Mouse (Mus musculus) telencephalon, adult 2 months (tissue): Measurements from ENCODE around the gene Klhl29.
A peak's percentile ranks its signal among the peaks of the same experiment; 100 is the strongest.

Source experiments
- DNase-seq: peaks from one replicate; pipeline ENCODE4 v3.0.0-alpha.2; 2011; ENCODE audit warnings: low read depth, low spot score

Klhl29 gene

DNA sequence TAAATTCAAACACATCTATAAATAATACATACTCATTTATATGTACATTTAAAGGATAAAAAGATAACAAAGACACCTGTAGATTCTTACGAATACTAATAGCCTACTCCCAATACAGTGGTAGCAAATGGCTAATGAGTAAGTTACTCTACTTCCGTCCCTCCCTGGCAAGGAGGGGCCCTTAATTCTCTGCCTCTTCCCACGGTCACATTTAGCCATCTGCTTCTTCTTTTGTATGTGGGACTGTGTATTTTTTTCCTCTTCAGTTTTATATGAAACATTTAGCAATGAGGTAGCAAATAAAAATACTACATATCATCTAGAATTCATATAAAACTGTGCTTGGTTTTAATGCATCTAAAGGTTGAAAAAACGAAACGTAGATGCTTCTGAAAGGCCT is 73.6 kb downstream of the Klhl29 start:
- peak; percentile 47 for DNase-seq

DNA sequence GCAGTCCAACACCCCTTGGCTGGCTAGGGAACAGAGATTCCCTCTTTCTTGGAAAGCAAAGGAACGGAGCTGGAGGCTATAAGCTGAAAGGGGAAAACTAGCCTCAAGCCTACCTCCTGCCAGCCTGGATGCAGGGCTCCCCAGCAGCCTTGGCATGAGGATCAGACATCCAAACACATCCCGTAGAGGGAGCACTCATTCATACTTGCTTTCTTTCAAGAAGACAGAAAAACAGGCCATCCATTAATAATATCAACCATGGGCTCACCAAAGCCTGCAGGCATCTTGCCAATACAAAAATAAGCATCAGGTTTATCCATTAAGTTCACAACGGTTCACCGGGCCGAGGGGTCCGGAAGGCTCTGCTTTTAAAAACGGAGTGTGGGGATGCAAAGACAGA is 79.1 kb downstream of the Klhl29 start:
- no peak for DNase-seq

DNA sequence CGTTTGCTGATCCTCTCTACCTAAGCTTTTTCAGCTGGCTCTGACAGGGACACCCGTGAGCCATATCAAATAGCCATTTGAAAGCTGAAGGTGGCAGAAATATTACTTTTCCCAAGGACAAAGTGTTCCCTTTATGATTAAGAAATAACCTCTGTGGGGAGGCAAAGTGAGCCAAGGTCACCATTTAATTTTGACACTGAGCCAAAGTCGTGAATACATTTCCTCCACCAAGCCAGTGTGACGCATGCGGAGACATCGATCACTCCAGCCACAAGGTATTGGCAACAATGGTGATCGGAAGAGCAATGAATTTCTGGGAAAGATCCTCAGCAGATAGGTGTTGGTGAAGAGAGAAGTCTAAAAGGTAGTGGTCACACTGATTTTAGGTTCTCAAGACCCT is 83.2 kb downstream of the Klhl29 start:
- no peak for DNase-seq

DNA sequence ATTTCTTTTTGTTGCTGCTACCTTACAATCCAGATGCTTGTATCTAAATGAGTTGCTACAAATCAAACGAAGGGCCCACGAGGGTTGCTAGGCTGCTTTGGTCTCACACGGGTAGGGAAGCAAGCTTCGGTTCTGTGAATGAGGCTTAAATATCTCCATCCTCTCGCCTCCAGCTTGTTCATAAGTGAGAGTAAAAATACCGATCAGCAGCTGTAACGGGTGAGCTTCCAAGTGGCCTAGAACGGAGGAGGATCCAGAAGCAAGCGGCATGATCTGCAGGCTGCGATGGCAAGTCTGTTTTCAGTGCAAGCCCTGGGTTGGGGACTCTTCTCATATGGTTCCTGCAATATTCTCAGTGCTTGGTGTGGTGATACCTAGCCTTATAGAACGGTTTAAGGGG is 89.9 kb downstream of the Klhl29 start:
- peak; percentile 68 for DNase-seq

DNA sequence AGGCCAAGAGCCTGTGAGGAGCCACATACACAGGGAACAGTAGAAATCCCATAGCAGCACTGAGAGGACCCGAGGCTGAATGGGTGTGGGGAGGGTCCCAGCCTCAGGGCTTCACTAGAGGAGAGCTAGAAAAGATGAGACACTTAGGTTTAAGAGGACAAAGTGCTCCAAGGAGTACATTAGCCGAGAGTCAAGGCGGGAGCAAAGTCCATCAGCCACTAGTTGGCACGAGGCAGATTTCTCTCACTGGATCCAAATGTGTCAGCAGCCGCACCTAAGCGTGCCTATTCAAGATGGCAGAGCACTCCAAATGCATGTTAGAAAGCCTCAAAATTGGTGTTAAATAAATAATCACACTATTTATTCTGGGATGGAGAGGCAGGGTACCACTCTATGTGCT is 90.5 kb downstream of the Klhl29 start:
- DNase-seq: no peak

DNA sequence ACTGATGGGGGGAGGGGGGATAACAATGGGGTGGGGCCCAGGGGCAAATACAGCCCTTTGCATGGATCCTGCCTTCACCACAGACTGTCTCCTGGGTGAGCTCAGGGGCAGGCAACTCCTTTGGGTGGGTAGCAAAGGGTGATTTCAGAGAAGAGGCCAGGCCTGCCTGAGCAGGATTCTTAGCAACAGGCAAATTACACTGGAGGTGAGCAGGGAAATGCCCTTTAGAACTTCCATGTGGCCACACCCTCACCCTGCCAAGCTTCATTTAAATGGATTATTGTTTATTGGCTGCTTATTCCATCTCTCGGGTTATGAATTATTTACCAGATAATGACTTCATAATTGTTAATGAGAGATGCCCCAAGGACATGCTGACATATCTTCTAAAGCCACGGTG is 91.8 kb downstream of the Klhl29 start:
- no peak for DNase-seq

DNA sequence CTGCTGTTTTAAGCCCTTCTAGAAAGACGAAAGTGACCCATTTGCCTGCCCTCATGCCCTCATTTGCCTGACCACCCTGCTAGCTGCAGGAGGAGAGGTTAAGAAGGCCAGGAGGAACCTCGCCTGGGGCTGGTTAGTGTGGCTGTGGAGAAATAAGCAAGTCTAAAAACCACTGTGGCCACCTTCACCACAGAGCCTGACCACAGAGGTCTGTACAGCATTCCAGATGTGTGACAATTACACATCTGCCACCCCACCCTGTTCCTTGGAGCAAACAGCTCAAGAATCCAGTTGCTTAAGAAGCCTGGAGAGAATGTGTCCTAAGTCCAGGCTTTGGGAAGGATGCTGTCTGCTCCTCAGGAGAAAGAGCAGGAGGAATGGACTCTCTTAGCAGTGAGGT is 92.9 kb downstream of the Klhl29 start:
- DNase-seq: no peak

DNA sequence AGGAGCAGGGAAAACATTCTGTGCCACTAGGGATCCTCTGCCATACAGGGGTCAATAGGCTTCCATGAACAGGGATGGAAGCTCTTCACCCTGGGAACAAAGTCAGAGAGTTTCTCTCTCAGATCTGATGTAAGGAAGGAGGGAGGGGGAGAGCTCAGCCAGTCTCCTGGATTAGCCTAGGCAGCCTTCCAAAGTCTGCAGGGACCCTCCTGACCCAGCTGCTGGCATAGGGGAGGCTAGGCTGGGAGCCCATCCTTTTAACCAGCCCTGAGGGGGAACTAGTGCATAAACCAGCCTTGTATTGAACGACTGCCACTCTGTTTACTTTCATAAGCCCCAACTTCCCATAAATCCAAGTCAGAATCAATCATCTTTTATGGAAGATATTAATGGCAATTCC is 95.6 kb downstream of the Klhl29 start:
- DNase-seq: no peak

DNA sequence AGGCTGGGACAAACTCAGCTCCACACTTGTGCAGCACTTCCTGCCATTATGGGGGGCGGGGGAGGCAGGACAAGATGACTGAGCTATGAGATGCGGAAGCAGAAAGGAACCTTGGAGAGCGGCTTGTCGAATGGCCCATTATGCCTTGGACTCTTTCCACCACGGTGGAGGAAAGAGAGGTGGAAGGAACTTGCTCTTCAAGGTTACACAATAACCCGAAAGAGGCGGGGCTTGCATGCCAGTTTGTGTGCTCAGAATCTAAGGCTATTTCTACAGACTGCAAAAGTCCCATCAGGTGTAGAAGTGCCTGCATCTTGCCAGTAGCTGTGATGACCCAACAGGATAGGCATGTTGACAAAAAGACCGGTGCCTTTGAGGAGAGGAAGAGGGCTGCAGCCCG is 98.5 kb downstream of the Klhl29 start:
- DNase-seq: no peak

DNA sequence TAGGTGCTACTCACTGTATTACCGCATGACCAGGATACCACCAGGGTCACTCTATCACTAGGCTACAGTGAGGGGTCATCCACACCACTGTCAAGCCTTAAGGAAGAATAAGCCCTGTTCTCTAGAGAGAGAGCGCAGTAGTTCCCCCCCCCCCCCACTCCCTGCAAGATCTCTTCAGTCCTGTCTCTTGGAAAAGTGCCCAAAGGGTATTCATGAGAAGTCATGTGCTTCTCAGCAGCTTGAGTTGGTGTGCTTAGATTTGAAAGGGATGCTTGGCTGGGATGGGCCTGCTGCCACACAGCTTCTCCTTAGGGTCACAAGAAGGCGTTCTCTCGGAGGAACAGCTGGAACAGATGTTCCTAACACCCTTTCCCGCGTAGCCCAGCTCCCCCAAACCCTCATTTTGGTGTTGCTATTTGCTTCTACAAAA is 100.0 kb downstream of the Klhl29 start:
- no peak for DNase-seq

DNA sequence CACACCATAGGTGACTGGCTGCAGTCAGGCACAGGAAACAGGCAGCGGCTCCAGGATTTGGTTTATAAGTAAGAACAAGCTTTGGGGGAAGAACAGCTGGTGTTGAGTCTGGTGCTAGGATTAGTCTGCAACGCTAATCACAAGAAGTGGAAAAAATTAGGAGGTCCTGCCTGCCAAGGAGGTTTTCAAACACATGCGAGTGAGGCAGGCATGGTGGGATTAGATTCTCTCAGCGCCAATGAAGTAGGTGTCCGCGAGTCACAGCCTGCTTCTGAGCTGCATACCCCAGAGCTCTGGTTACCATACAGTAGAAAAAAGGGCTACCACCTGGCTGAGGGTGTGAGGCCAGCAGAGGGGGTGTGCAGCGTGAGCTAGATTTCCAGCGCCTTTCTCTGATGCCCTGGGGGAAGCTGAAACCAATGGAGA is 101.0 kb downstream of the Klhl29 start:
- DNase-seq: peak; percentile 70

DNA sequence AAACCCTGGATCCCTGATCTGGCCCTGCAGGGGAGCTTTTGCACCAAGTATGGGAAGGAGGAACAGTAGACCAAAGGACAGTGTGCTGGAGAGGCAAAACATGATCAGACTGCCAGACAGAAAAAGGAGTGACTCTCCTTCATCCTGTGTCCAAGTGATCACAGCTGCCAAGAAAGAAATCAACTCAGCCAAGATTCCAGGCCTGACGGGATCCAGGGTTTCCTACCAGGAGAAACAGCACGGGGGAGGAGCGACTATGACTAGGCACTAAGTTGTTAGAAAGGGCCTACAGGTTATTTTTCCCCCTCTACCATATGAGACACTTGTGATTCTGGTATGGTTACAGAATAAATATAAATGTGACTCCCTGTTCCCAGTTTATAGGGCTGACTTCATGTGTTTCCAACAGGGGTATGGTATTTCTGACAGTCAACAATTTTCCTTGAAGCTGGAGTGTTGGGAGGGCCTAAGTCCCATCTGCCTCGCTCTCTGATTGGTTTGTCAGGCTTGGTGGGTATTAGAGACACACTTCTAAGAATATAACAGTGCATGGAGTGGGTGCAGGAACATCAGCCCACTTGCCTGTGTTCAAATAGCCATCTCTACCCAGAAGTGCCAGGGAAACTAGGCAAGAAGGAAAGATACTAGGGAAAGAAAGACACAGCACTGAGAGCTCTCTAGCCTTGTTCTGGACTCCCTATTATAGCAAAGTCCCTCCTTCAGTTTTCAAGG is 102.0 kb downstream of the Klhl29 start:
- DNase-seq: peak; percentile 80

DNA sequence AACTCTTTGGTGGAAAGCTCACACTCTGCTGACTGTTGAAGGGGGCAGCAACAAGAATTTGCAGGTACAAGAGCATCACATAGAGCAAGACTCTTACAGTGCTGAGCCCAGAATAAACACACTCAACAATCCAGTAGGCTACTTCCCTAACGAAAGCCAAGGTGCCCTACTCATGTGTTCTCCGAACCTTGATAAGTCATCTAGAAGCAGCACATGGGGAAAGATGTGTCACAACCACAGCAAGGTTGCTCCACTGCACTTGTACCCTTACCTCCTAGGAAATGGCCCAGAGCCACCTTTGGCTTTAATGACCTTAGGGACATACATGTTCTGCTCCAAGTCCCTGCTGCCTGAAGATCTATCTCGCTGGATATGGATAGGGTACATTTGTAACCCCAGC is 105.0 kb downstream of the Klhl29 start:
- no peak for DNase-seq

DNA sequence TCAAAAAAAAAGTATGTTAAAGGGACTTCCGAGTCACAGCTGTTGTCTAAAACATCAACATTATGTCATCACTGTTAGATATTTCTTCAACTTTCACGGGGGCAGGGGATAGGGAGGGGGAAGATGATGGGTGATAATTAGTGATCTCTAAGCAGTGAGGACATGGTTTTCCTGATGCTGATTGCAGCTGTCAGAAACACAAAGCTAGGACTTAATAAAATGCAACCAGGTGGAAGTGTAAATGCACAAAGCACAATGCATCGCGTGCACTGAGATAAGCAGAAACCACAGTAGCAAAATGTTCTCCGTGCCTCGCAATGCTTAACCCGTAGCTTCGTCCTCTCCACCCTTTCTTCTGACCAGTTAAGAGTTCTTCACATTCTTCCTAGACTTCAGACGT is 105.5 kb downstream of the Klhl29 start:
- DNase-seq: no peak

DNA sequence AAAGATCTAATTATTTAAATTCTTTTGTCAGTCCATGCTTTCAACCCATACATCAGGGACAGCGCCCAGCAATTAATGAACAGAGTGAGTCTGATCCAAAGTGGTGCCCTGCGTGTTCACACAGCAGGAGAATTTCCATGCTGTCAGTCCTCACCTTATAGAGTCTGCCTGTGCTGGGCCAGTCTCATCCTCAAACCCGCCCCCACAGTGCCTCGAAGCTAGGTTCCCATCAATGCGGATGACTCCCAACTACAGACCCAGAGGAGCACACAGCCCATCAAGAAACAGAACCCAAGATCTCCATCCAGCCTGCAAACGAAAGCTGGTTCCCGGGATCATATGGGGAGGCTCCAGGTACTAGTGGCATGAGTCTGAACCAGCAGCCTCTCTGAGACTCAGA is 106.4 kb downstream of the Klhl29 start:
- no peak for DNase-seq

DNA sequence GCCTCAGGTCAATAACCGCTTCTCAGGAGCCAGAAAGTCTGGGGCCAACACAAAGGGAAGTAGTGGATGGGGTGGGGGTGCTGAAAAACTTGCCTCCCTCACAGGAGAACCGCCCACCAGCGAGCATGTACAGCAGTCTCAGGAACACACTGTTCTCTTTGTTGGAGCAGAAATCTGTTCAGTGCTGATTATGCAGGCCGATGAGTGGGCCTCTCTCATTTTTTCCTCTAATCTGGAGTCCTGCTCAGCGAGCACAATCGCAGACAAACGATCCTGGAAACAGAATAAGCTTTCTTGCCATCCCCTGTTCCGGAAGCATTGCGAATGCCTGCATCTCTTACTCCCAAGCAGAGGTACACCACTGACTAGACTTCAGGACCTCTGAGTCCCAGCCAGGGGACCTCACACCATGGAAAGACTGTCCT is 107.3 kb downstream of the Klhl29 start:
- DNase-seq: peak; percentile 95

DNA sequence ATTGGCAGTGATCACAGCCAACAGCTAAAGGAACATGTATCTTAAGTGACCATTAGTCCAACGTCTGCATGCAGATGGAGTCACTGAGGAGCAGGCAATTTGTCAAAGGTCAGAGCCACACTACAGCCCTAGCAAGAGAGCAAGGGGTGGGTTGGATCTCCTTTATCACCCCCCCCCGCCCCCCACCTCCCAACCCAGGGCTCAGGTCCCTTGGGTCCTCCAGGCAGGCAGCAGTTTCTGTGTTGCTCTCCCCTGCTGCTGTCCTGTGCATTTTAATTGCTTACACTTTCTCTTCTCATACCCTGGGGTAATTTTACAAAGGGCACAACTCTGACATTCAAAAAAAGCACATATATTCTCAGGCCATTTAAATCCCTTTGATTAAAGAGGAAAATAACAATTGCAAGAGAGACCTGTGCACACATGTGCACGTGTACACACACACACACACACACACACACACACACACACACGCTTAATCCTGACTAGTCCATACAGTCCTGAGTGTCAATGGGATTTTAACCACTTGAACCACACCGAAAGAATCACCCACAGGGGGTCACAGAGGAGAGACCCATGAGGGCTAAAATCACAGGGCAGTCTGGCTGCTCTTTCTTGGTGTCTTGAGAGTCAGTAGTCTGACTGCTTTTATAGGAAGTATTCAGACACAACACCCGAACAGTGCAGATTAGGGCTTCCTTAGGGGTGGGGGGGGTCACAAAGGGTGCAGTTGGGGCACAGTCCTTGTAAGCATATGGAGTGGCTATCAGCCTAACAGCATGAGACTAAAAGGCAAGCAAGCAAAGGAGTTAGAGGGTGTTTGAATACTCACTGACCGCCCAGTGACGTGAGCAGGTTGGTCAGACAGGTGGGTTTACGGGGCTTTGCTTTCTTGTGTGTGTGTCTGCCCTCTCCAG is 108.0 kb downstream of the Klhl29 start:
- DNase-seq: no peak

DNA sequence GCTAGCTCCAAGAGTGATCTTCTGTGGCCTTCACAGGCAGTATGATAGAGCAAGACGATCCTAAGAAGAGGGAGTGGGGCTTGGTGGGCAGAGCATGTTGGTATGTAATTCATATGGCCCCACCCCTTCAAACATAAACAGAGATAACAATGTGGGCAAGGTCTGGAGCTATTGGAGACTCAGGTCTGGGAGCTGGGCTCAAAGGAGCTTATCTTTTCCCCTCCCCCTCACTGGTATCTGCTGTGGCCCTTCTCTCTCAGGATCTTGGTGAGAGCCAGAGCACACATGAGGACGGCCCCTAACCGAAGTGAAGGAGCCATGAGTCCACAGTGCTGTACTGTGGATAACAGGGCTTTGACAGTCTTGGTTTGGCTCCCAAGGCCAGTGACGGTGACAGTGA is 108.7 kb downstream of the Klhl29 start:
- DNase-seq: no peak

DNA sequence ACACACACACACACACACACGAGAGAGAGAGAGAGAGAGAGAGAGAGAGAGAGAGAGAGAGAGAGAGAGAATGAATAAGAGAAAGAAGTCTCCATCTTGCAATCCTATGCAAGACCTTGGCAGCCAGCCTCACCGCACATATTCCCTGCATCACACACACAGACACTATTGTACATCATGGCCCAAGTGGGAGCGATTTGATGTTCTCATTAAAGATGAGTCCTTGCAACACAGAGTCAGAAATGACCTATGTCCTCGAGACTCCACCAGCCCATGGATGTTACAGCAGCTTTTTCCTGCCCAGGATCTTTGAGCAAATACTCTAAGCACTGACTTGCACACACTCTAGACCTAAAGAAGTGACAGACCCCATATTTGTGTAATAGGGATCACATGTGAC is 114.0 kb downstream of the Klhl29 start:
- DNase-seq: no peak

DNA sequence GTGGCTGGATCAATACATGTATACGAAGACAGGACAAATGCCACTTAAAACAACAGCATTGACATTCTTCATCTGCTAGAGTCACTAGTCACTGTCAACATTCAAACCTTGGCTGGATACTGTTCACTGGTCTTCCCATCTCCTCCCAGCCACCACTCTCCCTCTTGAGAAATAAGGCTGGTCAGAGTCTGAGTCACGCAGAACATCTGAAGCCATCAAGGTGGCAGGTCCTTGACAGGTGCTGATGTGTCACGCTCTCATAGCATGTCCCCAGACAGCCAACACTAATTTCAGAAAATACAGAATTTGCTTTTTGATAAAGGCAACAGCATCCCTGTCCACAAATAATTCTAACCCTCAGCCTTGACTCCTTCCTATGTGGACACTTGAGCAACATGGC is 116.7 kb downstream of the Klhl29 start:
- DNase-seq: no peak

DNA sequence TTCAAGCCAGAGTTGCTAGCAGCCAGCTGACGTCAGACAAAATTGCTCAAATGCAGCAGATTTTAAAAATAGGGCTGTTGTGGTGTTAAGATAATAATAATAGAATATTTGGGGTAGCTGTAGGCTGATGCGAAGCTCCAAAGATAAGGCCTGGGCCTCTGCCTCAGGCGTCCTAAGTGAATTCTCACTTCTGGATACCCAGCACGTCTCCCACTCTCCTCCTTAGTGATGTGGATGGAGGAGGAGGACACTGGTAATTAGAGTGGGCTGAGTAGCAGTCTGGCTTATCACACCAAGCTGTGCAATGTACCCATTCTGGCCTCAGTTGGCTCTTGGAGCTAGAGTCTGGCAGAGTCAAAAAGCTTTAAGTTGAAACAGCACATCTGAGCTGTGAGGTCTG is 118.3 kb downstream of the Klhl29 start:
- DNase-seq: no peak

DNA sequence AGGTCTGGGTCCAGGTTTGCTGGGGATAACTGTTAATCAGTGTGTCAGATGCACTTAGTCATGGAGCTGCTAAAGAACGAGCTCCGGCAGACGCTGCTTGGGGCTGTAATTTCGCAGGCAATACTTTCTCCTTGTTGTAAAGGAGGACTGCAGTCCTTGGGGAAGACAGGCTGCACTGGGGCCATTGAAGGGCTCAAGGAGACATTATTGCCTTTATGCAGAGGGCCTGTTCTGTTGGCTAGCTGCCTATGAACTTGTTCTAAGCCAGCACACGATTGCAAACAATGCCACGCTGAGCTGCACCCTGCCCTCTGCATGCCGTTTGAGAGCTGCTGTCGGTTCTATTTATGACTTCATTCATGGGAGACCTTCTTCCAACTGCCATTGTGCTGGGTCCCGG is 120.4 kb downstream of the Klhl29 start:
- DNase-seq: no peak
